Comparison of ENCODE assay signal across 8 mouse cellular contexts in genomic region chr16:10384060-10384497, GRCm38 (mm10). TPM values are rescaled to one million over a fixed set of nuclear protein-coding genes. Genes with fewer than 3 reads are reported as not detected.
DNase-seq lines count a peak whose midpoint lies in the region; ATAC-seq lines count a peak whose summit lies in the region.

No protein-coding gene starts in this region.

- H3K4me3 ChIP-seq in heart, embryonic 11.5 days (ENCODE audit: low read depth, low read length), result peak overlapping the region; percentile 27
- peak overlapping the region; percentile 19 for H3K4me3 ChIP-seq in lung, embryonic 15.5 days
- 0 out of 2 replicates have a peak overlapping the region, but pooled peaks have one; percentile 4 for H3K4me3 ChIP-seq in stomach, embryonic 14.5 days (ENCODE audit: low read depth, low read length)

- no peaks in the 10 kb centered on the region for H3K9me3 ChIP-seq in heart, embryonic 11.5 days (replicated peaks; ENCODE audit: control insufficient read depth, low read length)
- H3K9me3 ChIP-seq in lung, embryonic 15.5 days, result no peaks in the 10 kb centered on the region
- no peaks in the 10 kb centered on the region for H3K9me3 ChIP-seq in stomach, embryonic 14.5 days (ENCODE audit: control insufficient read depth, low read depth, low read length)

- intact Hi-C loops in heart, postnatal 25 days (cut with DNase I), result no loop called here
- intact Hi-C loops in heart, postnatal 36 days (cut with DNase I), result no loop called here

- no peaks in the 10 kb centered on the region for H3K36me3 ChIP-seq in heart, embryonic 11.5 days (ENCODE audit: control insufficient read depth, insufficient read depth, low read length)
- no peaks in the 10 kb centered on the region for H3K36me3 ChIP-seq in lung, embryonic 15.5 days
- no peaks in the 10 kb centered on the region for H3K36me3 ChIP-seq in stomach, embryonic 14.5 days (ENCODE audit: control insufficient read depth, insufficient read depth, low read length)

- H3K4me1 ChIP-seq in heart, embryonic 11.5 days (ENCODE audit: control insufficient read depth, insufficient read depth, low read length), result peaks cover 4% of the 10 kb centered on the region; the same call in 1 of the 2 replicates
- H3K4me1 ChIP-seq in lung, embryonic 15.5 days, result peaks cover 8% of the 10 kb centered on the region
- H3K4me1 ChIP-seq in stomach, embryonic 14.5 days (ENCODE audit: control insufficient read depth, insufficient read depth, low read length), result no peaks in the 10 kb centered on the region

- no peak overlapping the region; the same call in 1 of the 2 replicates for H3K9ac ChIP-seq in heart, embryonic 11.5 days (ENCODE audit: low read depth, low read length)
- H3K9ac ChIP-seq in lung, embryonic 15.5 days, result no peak overlapping the region
- no peak overlapping the region for H3K9ac ChIP-seq in stomach, embryonic 14.5 days (replicated peaks; ENCODE audit: low read depth, low read length)

- ATAC-seq in heart, embryonic 11.5 days (replicated peaks; ENCODE audit: insufficient number of reproducible peaks, low FRiP score, low TSS enrichment), result peak; percentile 95
- ATAC-seq in lung, embryonic 15.5 days (ENCODE audit: borderline replicate concordance, extremely low read depth, low FRiP score, low TSS enrichment), result peak; percentile 77; the same call in 1 of the 2 replicates
- peak; percentile 71; the same call in 1 of the 2 replicates for ATAC-seq in stomach, embryonic 14.5 days (ENCODE audit: insufficient number of reproducible peaks, insufficient read depth, low FRiP score, low read depth)

- DNase-seq in heart, postnatal 25 days (ENCODE audit: low spot score), result no peak
- peak; percentile 36 for DNase-seq in adrenal gland, postnatal 14 days
- DNase-seq in heart, postnatal 36 days, result peak; percentile 20 to 21
- DNase-seq in right cerebral cortex, postnatal 10 days (ENCODE audit: low spot score in 2 of 2), result no peak
- DNase-seq in Muller cell, postnatal 12 days (ENCODE audit: inconsistent ontology term), result no peak

- H3K4me2 ChIP-seq in heart, embryonic 11.5 days, result peak overlapping the region; percentile 57
- H3K4me2 ChIP-seq in lung, embryonic 15.5 days, result peak overlapping the region; percentile 43
- peak overlapping the region; percentile 8 for H3K4me2 ChIP-seq in stomach, embryonic 14.5 days (replicated peaks; ENCODE audit: low read depth, low read length)

- H3K27me3 ChIP-seq in heart, embryonic 11.5 days (ENCODE audit: control insufficient read depth, insufficient read depth, low read length), result peaks cover under 1% of the 10 kb centered on the region; the same call in 1 of the 2 replicates
- H3K27me3 ChIP-seq in lung, embryonic 15.5 days, result no peaks in the 10 kb centered on the region
- no peaks in the 10 kb centered on the region for H3K27me3 ChIP-seq in stomach, embryonic 14.5 days (ENCODE audit: control insufficient read depth, insufficient read depth, low read length)

- WGBS in heart, embryonic 11.5 days (ENCODE audit: insufficient replicate concordance), result 20% methylated on average over 8 of the region's 8 CpGs
- 15% methylated on average over 8 of the region's 8 CpGs for WGBS in lung, embryonic 15.5 days
- 19% methylated on average over 8 of the region's 8 CpGs for WGBS in stomach, embryonic 14.5 days

- H3K27ac ChIP-seq in heart, embryonic 11.5 days (ENCODE audit: low read depth, low read length), result 0 out of 2 replicates have a peak overlapping the region, but pooled peaks have one; percentile 22
- H3K27ac ChIP-seq in lung, embryonic 15.5 days, result peak overlapping the region; percentile 4; the same call in 1 of the 2 replicates
- no peak overlapping the region for H3K27ac ChIP-seq in stomach, embryonic 14.5 days (ENCODE audit: low read length)

RNA-seq across cellular contexts. Expression of gene Tekt5, which starts 11.2 kb away (rescaled TPM):
- polyA plus RNA-seq in heart, embryonic 11.5 days (2014; fragmentation: Nextera tagmentation; extraction: Ambion mirVana), result 0.17 and 0.23 TPM in 2 replicates
- not detected for total RNA-seq in heart, postnatal 25 days (2021)
- not detected in 2 replicates for total RNA-seq in adrenal gland, postnatal 14 days (2021)
- total RNA-seq in heart, postnatal 36 days (2021), result not detected
- 1.9 and 2.6 TPM in 2 replicates for polyA plus RNA-seq in lung, embryonic 15.5 days (2015; fragmentation: Nextera tagmentation; extraction: Ambion mirVana)
- 0.70 and 1.0 TPM in 2 replicates for polyA plus RNA-seq in stomach, embryonic 14.5 days (2014; fragmentation: Nextera tagmentation; extraction: Ambion mirVana)

RNA-seq across cellular contexts. Expression of gene Nubp1, which starts 27.7 kb away (rescaled TPM):
- 47.2 and 49.8 TPM in 2 replicates for polyA plus RNA-seq in heart, embryonic 11.5 days (2014; fragmentation: Nextera tagmentation; extraction: Ambion mirVana)
- total RNA-seq in heart, postnatal 25 days (2021), result 10 to 100 TPM in 1 of 2 experiments, 1 to 10 TPM in 1; 9.4 to 10.5 TPM
- 23.1 and 25.6 TPM in 2 replicates for total RNA-seq in adrenal gland, postnatal 14 days (2021)
- 1 to 10 TPM; 8.9 to 9.0 TPM for total RNA-seq in heart, postnatal 36 days (2021)
- polyA plus RNA-seq in lung, embryonic 15.5 days (2015; fragmentation: Nextera tagmentation; extraction: Ambion mirVana), result 68.5 and 74.4 TPM in 2 replicates
- 56.1 and 59.1 TPM in 2 replicates for polyA plus RNA-seq in stomach, embryonic 14.5 days (2014; fragmentation: Nextera tagmentation; extraction: Ambion mirVana)

Comparison
In these comparisons a context has a peak if more than half of its experiments do, and no peak if none do; other contexts are left out.
1. DNase-seq: peak in adrenal gland, postnatal 14 days (single experiment) and heart, postnatal 36 days (2 of 2); none in heart, postnatal 25 days (single experiment), right cerebral cortex, postnatal 10 days (0 of 2) and Muller cell, postnatal 12 days (single experiment).
2. Peak in every context shown above with its lines, with median percentiles within 50 percentile points of each other: ATAC-seq, H3K4me2 ChIP-seq and H3K4me3 ChIP-seq.